Mouse (Mus musculus): ENCODE data around the gene Apool. TPM values are rescaled to one million over a fixed set of nuclear protein-coding genes. Genes with fewer than 3 reads are reported as not detected.
"Not testable (repeated sequence)": the region's sequence is repeated elsewhere in the genome, so short reads cannot be mapped to it uniquely, and the experiment has no call there.

Gene Apool
- total RNA-seq (2021), result 1 to 10 TPM; 6.0 to 6.9 TPM
- long read RNA-seq, experiment 1, partial matches to known transcripts, result 0 of 4 reads
- long read RNA-seq, experiment 1, other reads (novel, unspliced or antisense), result 0 of 4 reads
- long read RNA-seq, experiment 2, partial matches to known transcripts, result 0 of 6 reads
- long read RNA-seq, experiment 2, other reads (novel, unspliced or antisense), result 2 of 6 reads

DNA sequence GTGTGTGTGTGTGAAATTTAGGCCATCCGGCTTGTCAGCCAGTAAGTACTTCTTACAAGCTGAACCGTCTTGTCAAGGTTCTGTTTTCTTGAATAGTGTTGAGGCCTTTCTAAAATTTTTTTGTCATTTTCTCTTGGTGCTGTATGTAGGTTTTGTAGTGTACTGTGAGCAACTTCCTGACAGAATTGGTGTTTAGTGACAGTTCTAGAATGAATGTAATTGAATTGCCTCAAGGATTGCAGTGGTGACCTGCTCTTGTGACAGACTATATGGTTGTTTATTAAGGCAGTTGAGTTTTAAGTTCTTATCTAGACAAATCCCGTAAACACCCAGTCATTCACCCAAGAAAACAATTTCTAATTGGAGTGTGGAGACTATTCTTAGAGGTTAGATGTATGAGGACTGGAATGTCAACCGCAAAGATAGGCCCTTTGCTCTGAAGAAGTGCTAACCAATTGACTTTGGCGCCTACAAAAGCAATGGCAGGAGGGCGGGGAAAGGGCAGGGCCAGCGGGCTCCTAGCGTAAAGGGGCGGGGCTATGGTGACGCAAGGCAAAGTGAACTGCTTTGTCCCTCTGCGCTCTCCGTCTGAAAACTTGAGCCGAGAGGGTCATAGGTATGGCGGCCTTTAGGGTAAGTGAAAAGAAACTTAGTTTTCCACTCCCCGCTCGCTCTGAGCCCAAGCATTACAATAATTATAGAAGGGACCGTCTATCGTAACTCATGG lies at the start of gene Apool:
Apool (plus strand) TSS at position 531 of the 727 bp plus-strand sequence.
- DNase-seq (ENCODE audit: low spot score in 2 of 2), result peak; percentile 74 to 75
- H3K27ac ChIP-seq, result peak within 1 kb of the TSS; percentile 70
- H3K4me3 ChIP-seq, result peak within 1 kb of the TSS; percentile 72
- TF ChIP-seq CTCF (conservative IDR thresholded peaks at IDR 0.05), result no peak

DNA sequence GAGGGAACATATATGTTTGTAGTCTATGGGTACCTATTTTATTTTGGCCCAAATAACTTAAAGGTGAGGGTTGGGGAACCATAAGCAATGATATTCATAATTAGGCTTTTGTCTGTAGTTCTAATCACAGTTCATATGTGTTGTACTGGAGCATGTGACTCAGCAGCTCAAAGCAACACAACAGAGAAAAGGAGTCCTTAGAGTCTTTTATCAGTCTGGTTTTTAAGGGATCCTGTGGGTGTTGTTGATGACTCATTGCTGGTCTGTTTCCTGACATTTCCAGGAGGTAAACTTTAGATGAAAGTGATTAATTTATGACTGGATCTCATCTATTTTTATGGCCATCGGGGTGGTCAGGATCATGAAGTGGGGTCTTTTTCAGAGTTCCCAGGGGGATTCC lies 37.6 kb upstream of the Apool start:
- no peak overlapping the region for H3K4me3 ChIP-seq
- TF ChIP-seq CTCF (conservative IDR thresholded peaks at IDR 0.05), result no peak
- no peak for DNase-seq (ENCODE audit: low spot score in 2 of 2)
- H3K27ac ChIP-seq, result no peak overlapping the region

DNA sequence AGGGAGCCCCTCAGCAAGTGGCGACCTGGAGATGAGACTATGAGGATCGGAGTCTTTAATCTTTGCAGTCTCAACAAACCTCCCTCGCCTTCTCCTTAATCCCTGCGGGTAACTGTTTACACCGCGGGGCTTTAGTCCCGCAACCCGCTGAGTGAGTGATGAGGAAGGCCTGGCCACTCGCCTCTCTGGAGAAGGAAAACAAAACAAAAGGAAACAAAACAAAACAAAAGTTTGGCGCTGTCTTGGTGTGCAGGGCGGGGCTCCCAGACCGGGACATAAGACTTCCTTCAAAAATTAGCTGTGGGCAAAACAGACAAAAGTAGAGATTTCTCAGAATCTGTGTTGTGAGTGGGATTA lies 375 bp downstream of the Apool start:
- Histone ChIP-seq H3K27ac (peak overlapping the region; percentile 70), H3K4me3 (peak overlapping the region; percentile 72)
- DNase-seq (ENCODE audit: low spot score in 2 of 2), result no peak
- no peak for TF ChIP-seq CTCF (conservative IDR thresholded peaks at IDR 0.05)

DNA sequence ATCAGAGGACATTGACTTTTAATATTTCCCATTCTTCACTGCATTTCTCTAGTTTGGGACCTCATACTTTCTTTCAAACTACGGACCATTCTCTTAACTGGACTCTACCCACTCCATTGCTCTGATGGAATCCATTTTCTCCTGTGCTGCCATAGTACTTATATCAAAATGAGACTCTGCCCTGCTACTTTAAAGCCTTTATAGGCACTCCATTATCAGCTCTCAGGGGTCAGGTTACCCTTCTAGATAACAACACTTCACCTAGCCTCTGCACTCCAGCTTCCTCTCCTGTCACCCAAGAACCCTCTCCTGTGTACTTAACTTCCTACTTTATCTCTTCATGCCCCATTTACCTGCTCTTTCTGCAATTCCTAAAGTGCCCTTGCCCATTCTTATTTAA lies 960 bp downstream of the Apool start:
- H3K4me3 ChIP-seq, result peak overlapping the region; percentile 72
- DNase-seq (ENCODE audit: low spot score in 2 of 2), result no peak
- no peak for TF ChIP-seq CTCF (conservative IDR thresholded peaks at IDR 0.05)
- H3K27ac ChIP-seq, result no peak overlapping the region

DNA sequence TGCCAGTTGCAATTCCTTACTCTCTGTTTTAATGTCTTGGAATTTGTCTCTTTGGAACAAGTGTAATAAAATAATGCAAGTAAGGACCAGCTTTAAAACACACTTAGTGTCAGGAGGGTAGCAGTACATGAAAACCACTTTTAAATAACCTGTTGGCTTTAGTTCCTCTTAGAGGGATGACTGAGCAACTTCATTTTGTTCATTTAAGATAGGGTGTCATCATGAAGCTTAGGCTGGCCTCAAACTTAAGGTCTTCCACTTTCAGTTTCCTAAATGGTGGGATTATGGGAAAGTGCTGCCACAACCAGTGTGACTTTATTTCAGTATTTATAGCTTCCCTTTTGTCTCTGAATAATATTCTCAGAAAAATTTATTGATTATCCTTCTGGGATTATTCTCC lies 9.1 kb downstream of the Apool start:
- no peak for DNase-seq (ENCODE audit: low spot score in 2 of 2)
- no peak overlapping the region for H3K4me3 ChIP-seq
- TF ChIP-seq CTCF (conservative IDR thresholded peaks at IDR 0.05), result no peak
- H3K27ac ChIP-seq, result no peak overlapping the region

DNA sequence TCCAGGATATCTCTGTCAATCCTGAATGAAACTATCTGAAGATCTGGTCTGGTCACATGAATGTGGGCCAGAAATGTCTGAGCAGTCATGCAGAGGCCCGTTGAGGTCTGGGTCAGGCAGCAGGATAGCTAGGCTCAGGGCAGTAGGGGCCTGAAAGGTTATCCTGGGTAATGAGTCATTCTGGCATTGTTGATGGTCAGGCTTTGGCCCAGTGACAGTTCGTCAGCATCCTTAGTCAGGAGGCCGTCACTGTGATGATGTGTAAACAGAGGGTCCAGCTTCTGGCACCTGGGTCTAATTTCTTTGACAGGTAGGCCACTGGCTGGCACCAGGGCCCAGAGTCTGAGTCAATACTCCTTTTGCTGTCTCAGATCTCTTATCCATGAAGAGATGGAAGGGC lies 28.4 kb downstream of the Apool start:
- no peak for TF ChIP-seq CTCF (conservative IDR thresholded peaks at IDR 0.05)
- Histone ChIP-seq H3K27ac (no peak overlapping the region), H3K4me3 (no peak overlapping the region)
- DNase-seq (ENCODE audit: low spot score in 2 of 2), result no peak

DNA sequence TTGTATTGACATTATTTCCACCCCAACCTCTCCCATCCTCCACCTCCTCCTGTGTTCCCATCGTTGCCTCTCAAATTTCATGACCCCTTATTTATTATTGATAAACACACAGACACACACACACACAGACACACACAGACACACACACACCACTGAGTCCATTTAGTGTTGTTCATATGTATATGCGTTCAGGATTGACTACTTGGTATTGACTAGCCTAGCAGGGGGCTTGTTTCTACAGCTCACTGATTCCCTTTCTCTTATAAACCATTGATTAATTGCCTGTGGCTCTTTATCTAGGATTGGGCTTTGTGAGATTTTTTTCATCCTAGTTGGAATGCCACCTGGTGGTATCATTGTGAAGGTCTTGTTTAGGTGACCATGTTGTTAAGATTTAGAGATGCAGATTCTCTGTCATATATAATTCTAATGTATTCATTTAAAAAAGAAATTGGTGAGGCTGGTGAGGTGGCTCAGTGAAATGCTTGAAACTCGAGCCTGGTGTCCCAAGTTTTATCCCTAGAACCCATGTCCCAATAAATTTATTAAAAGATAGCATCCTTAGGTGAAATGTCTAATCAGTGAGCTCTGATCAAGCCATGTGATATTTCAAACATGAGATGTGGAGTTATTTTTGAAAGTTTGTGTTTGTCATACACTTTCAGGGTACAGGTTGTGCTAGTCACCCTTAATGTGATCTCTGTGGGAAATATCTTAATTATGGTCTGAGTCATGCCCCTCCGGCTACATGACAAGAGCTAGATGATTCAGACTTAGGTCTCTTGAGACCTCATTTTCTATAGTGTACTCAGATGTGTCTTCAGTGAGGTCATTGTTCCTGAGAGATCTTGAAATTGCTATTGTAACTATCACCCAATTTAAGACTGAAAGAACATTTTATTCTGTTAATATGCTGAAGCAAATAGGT lies 36.6 kb downstream of the Apool start:
- Histone ChIP-seq H3K4me3 (no peak overlapping the region), H3K27ac (no peak overlapping the region)
- no peak for DNase-seq (ENCODE audit: low spot score in 2 of 2)
- TF ChIP-seq CTCF (conservative IDR thresholded peaks at IDR 0.05), result peak; percentile 65

DNA sequence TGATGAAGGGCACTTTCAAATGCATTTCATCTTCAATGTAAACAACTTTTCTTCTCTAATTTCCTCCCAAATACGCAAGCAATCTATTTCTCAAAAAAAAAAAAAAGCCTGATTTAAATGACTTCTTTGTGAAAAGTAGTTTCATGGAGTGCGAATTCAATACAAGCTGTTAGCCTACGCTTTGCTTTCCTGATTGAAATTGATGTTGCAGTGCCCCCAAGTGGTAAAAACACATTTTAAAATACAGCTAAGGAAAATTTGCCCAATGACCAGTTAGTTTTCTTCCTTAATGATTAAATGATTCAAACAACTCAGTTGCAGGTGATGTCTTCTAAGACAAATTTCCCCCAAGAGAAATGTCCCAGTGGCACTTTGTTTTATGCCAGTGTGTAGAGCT lies 37.3 kb downstream of the Apool start:
- DNase-seq (ENCODE audit: low spot score in 2 of 2), result peak; percentile 19 to 40
- H3K4me3 ChIP-seq, result no peak overlapping the region
- peak; percentile 77 for TF ChIP-seq CTCF (conservative IDR thresholded peaks at IDR 0.05)
- no peak overlapping the region for H3K27ac ChIP-seq

DNA sequence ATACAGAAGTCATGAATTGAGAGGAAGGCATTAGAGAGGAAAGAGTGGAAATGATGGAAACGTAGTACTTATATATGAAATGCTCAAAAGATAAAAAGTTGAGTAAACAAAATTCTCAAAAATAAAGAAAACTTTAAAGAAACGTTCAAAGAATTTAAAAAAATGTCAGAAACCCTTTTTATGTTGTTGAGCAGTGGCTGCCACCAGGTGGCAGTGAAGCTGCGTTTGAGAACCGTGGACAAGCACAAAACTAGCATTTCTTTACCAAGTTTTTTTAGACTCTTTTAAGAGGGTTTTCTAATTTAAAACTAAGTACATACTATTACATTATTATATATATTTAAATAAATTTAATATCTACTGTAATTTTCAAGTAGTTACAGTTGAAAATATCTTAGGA lies 57.3 kb downstream of the Apool start:
- TF ChIP-seq CTCF (conservative IDR thresholded peaks at IDR 0.05), result peak; percentile 79
- Histone ChIP-seq H3K27ac (no peak overlapping the region), H3K4me3 (no peak overlapping the region)
- no peak for DNase-seq (ENCODE audit: low spot score in 2 of 2)

DNA sequence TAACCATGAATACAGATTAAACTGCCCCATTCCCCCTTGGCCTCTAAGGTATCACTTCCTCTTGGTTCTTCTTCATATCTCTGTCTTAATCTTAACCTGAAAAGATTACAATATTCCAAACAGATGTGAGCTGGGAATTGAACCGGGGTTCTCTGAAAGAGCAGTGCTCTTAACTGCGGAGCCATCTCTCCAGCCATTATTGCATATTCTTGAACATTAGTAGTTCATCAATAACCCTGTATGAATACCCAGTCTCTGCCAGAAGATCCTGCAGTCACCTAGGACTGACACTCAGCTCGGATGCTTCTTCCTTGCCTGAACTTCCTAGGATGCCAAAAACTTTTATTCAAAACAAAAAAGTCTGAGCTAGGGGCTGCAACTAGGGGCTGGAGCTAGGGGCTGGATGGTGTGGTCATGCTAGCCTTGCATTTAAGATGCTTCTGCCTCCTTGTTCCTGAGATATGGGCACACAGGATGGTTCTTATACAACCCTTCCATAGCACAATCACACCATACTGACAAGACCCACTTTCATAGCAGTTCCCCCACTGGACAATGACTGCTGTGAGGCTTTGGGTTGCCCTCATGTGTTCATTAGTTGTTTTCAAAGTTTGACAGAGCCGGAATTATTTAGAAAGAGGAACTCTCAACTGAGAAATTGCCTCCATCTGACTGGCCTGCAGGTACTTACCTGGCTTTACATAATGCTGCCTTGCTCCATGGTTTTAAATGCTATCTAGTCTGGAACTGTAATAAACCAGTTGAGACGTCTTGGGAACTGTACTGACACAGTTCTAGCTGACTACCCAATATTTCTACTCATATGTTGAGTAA lies 59.7 kb downstream of the Apool start:
- not testable (repeated sequence) for DNase-seq (ENCODE audit: low spot score in 2 of 2); H3K27ac ChIP-seq; H3K4me3 ChIP-seq

DNA sequence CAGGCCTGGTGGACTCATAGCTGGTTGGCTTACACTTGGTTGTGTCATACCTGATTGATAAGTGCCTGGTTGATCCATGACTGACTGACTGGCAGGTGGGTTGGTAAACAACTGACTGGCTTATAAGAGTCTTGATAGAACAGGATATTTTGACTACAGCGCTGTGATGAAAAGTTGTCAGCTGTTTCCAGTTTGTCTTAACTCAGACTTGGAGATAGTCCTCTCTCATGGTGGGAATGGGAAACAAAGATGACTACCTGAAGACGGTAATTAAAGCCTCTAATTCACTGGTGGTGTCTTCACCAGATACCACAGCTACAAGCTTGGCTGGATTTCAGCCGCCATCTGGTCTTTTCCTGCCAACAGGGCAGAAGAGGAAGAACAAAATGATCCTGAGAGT lies 95.5 kb downstream of the Apool start, which contains the start of gene Satl1:
Satl1 (minus strand) TSS at position 101 of the 400 bp plus-strand sequence.
- DNase-seq (ENCODE audit: low spot score in 2 of 2), result no peak
- no peak for TF ChIP-seq CTCF (conservative IDR thresholded peaks at IDR 0.05)
- Histone ChIP-seq H3K27ac (no peak within 1 kb of the TSS), H3K4me3 (no peak within 1 kb of the TSS)

DNA sequence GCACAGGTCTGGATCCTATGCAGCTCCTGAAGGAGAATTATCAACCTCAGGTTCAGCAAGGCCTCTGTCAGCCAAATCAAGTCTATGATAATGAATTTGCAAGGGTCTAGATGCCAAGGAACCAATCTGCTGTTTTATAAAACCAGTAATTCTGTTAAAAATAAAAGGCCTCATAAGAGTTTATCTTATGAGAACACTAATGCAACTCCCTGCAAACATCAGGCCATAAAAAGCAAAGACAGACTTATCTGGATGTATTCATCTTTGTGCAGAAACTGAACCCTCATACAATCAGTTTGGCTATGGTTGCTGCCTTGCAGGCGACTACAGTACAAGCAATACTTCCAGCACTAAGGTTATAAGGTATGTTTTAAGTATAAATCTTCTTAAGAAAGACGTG lies 101.2 kb downstream of the Apool start:
- DNase-seq (ENCODE audit: low spot score in 2 of 2), result no peak
- TF ChIP-seq CTCF (conservative IDR thresholded peaks at IDR 0.05), result no peak
- Histone ChIP-seq H3K27ac (no peak overlapping the region), H3K4me3 (no peak overlapping the region)

Other genes with a start within 250 kb of the Apool start
- not detected for gene 4933403O08Rik, start 72.3 kb upstream of the Apool start, total RNA-seq (2021)
- gene Satl1, start 95.4 kb downstream of the Apool start, total RNA-seq (2021), result not detected
- not detected for gene 2010106E10Rik, start 183.9 kb downstream of the Apool start, total RNA-seq (2021)